Mouse (Mus musculus): ENCODE results near the gene Capsl. TPM values are rescaled to one million over a fixed set of nuclear protein-coding genes. Genes with fewer than 3 reads are reported as not detected.

Capsl gene
- polyA plus RNA-seq (2016; fragmentation: Nextera tagmentation; extraction: Ambion mirVana), result 0.51 and 2.0 TPM in 2 replicates

- no peaks in the 10 kb centered on the region for H3K4me1 ChIP-seq
- no peaks in the 10 kb centered on the region for H3K36me3 ChIP-seq
- H3K4me3 ChIP-seq, result no peak within 1 kb of the TSS
- H3K27me3 ChIP-seq (ENCODE audit: insufficient read depth, poor library complexity, severe bottlenecking), result no peaks in the 10 kb centered on the region
- no peak within 1 kb of the TSS for H3K27ac ChIP-seq
- H3K9me3 ChIP-seq, result no peaks in the 10 kb centered on the region
- DNase-seq (ENCODE audit: low spot score), result no peak
- WGBS, result 51% methylated on average over 12 of the region's 12 CpGs
These were observed at the start of gene Capsl for GRCm38 (mm10) chr15:9435534-9436180. Gene Capsl, plus strand, starts transcription at chr15:9436028.

- H3K27me3 ChIP-seq (ENCODE audit: insufficient read depth, poor library complexity, severe bottlenecking), result no peaks in the 10 kb centered on the region
- no peak overlapping the region for H3K27ac ChIP-seq
- H3K4me3 ChIP-seq, result no peak overlapping the region
- H3K9me3 ChIP-seq, result no peaks in the 10 kb centered on the region
- H3K36me3 ChIP-seq, result no peaks in the 10 kb centered on the region
- no peak for DNase-seq (ENCODE audit: low spot score)
- H3K4me1 ChIP-seq, result no peaks in the 10 kb centered on the region
- 81% methylated on average over 3 of the region's 3 CpGs for WGBS
These were observed 26.4 kb upstream of the Capsl start for GRCm38 (mm10) chr15:9409475-9409874.

- H3K36me3 ChIP-seq, result no peaks in the 10 kb centered on the region
- no peaks in the 10 kb centered on the region for H3K27me3 ChIP-seq (ENCODE audit: insufficient read depth, poor library complexity, severe bottlenecking)
- H3K4me3 ChIP-seq, result no peak overlapping the region
- no peaks in the 10 kb centered on the region for H3K4me1 ChIP-seq
- no peaks in the 10 kb centered on the region for H3K9me3 ChIP-seq
- no peak overlapping the region for H3K27ac ChIP-seq
- no peak for DNase-seq (ENCODE audit: low spot score)
These were observed 14.7 kb upstream of the Capsl start for GRCm38 (mm10) chr15:9421163-9421562.

- H3K36me3 ChIP-seq, result no peaks in the 10 kb centered on the region
- H3K27me3 ChIP-seq (ENCODE audit: insufficient read depth, poor library complexity, severe bottlenecking), result no peaks in the 10 kb centered on the region
- no peaks in the 10 kb centered on the region for H3K4me1 ChIP-seq
- H3K27ac ChIP-seq, result no peak overlapping the region
- no peaks in the 10 kb centered on the region for H3K9me3 ChIP-seq
- no peak for DNase-seq (ENCODE audit: low spot score)
- no peak overlapping the region for H3K4me3 ChIP-seq
These were observed 8.0 kb upstream of the Capsl start for GRCm38 (mm10) chr15:9427849-9428248.

- Histone ChIP-seq H3K36me3 (no peaks in the 10 kb centered on the region), H3K9me3 (no peaks in the 10 kb centered on the region), H3K27me3 (ENCODE audit: insufficient read depth, poor library complexity, severe bottlenecking) (no peaks in the 10 kb centered on the region), H3K4me3 (no peak overlapping the region), H3K27ac (no peak overlapping the region), H3K4me1 (no peaks in the 10 kb centered on the region)
- 81% methylated on average over 3 of the region's 3 CpGs for WGBS
- DNase-seq (ENCODE audit: low spot score), result no peak
These were observed 6.0 kb upstream of the Capsl start for GRCm38 (mm10) chr15:9429843-9430242.

GRCm38 (mm10) chr15:9451999-9452398 lies 16.2 kb downstream of the Capsl start:
- Histone ChIP-seq H3K9me3 (no peaks in the 10 kb centered on the region), H3K4me1 (no peaks in the 10 kb centered on the region), H3K27ac (no peak overlapping the region), H3K36me3 (no peaks in the 10 kb centered on the region), H3K4me3 (no peak overlapping the region), H3K27me3 (ENCODE audit: insufficient read depth, poor library complexity, severe bottlenecking) (no peaks in the 10 kb centered on the region)
- DNase-seq (ENCODE audit: low spot score), result no peak
- 74% methylated on average over 1 of the region's 1 CpGs for WGBS

GRCm38 (mm10) chr15:9452842-9453241 lies 17.0 kb downstream of the Capsl start:
- H3K4me1 ChIP-seq, result no peaks in the 10 kb centered on the region
- no peaks in the 10 kb centered on the region for H3K9me3 ChIP-seq
- 50% methylated on average over 1 of the region's 1 CpGs for WGBS
- H3K27me3 ChIP-seq (ENCODE audit: insufficient read depth, poor library complexity, severe bottlenecking), result no peaks in the 10 kb centered on the region
- no peak for DNase-seq (ENCODE audit: low spot score)
- H3K4me3 ChIP-seq, result no peak overlapping the region
- no peak overlapping the region for H3K27ac ChIP-seq
- H3K36me3 ChIP-seq, result no peaks in the 10 kb centered on the region

- no peaks in the 10 kb centered on the region for H3K4me1 ChIP-seq
- H3K27ac ChIP-seq, result no peak overlapping the region
- WGBS, result 81% methylated on average over 4 of the region's 4 CpGs
These were observed 18.4 kb downstream of the Capsl start for GRCm38 (mm10) chr15:9454198-9454597.

GRCm38 (mm10) chr15:9455241-9455640 lies 19.4 kb downstream of the Capsl start:
- WGBS, result 54% methylated on average over 4 of the region's 4 CpGs
- Histone ChIP-seq H3K4me3 (no peak overlapping the region), H3K27me3 (ENCODE audit: insufficient read depth, poor library complexity, severe bottlenecking) (no peaks in the 10 kb centered on the region)

More at GRCm38 (mm10) chr15:9454198-9454597, 18.4 kb downstream of the Capsl start:
- Histone ChIP-seq H3K36me3 (no peaks in the 10 kb centered on the region), H3K27me3 (ENCODE audit: insufficient read depth, poor library complexity, severe bottlenecking) (no peaks in the 10 kb centered on the region), H3K4me3 (no peak overlapping the region), H3K9me3 (no peaks in the 10 kb centered on the region)
- no peak for DNase-seq (ENCODE audit: low spot score)

GRCm38 (mm10) chr15:9463521-9464027 lies 27.7 kb downstream of the Capsl start:
- no peaks in the 10 kb centered on the region for H3K36me3 ChIP-seq
- no peak overlapping the region for H3K27ac ChIP-seq
- H3K9me3 ChIP-seq, result no peaks in the 10 kb centered on the region
- 23% methylated on average over 7 of the region's 7 CpGs for WGBS
- H3K4me1 ChIP-seq, result peaks cover 6% of the 10 kb centered on the region
- no peak overlapping the region for H3K4me3 ChIP-seq
- no peaks in the 10 kb centered on the region for H3K27me3 ChIP-seq (ENCODE audit: insufficient read depth, poor library complexity, severe bottlenecking)
- DNase-seq (ENCODE audit: low spot score), result peak; percentile 75

More at GRCm38 (mm10) chr15:9455241-9455640, 19.4 kb downstream of the Capsl start:
- DNase-seq (ENCODE audit: low spot score), result no peak
- Histone ChIP-seq H3K36me3 (no peaks in the 10 kb centered on the region), H3K27ac (no peak overlapping the region), H3K4me1 (no peaks in the 10 kb centered on the region), H3K9me3 (no peaks in the 10 kb centered on the region)

GRCm38 (mm10) chr15:9464039-9464438 lies 28.2 kb downstream of the Capsl start:
- WGBS, result 11% methylated on average over 1 of the region's 1 CpGs
- H3K9me3 ChIP-seq, result no peaks in the 10 kb centered on the region
- H3K4me1 ChIP-seq, result peaks cover 6% of the 10 kb centered on the region
- H3K36me3 ChIP-seq, result no peaks in the 10 kb centered on the region
- H3K27ac ChIP-seq, result no peak overlapping the region
- no peak overlapping the region for H3K4me3 ChIP-seq
- DNase-seq (ENCODE audit: low spot score), result no peak
- H3K27me3 ChIP-seq (ENCODE audit: insufficient read depth, poor library complexity, severe bottlenecking), result no peaks in the 10 kb centered on the region

- Histone ChIP-seq H3K27ac (no peak overlapping the region), H3K4me1 (peaks cover 5% of the 10 kb centered on the region; the same call in 1 of the 2 replicates), H3K9me3 (no peaks in the 10 kb centered on the region), H3K27me3 (ENCODE audit: insufficient read depth, poor library complexity, severe bottlenecking) (no peaks in the 10 kb centered on the region), H3K36me3 (no peaks in the 10 kb centered on the region), H3K4me3 (no peak overlapping the region)
- WGBS, result 87% methylated on average over 4 of the region's 4 CpGs
- no peak for DNase-seq (ENCODE audit: low spot score)
These were observed 35.3 kb downstream of the Capsl start for GRCm38 (mm10) chr15:9471053-9471685.

GRCm38 (mm10) chr15:9472167-9472566 lies 36.3 kb downstream of the Capsl start:
- Histone ChIP-seq H3K27me3 (ENCODE audit: insufficient read depth, poor library complexity, severe bottlenecking) (no peaks in the 10 kb centered on the region), H3K9me3 (no peaks in the 10 kb centered on the region), H3K27ac (no peak overlapping the region), H3K36me3 (no peaks in the 10 kb centered on the region), H3K4me1 (peaks cover 5% of the 10 kb centered on the region; the same call in 1 of the 2 replicates), H3K4me3 (no peak overlapping the region)
- no peak for DNase-seq (ENCODE audit: low spot score)
- WGBS, result 64% methylated on average over 3 of the region's 3 CpGs

Measured in heart, embryonic 10.5 days (tissue).